Mouse (Mus musculus) ES-CJ7 (cell line): Measurements from ENCODE around the gene Afg3l1.
A peak's percentile ranks its signal among the peaks of the same experiment; 100 is the strongest.
"Not testable (repeated sequence)": the region's sequence is repeated elsewhere in the genome, so short reads cannot be mapped to it uniquely, and the experiment has no call there.

Experiments
- DNase-seq: peaks from one replicate; pipeline ENCODE4 v3.0.0; 2011; ENCODE audit warnings: low read depth, low spot score

The Afg3l1 gene

DNA sequence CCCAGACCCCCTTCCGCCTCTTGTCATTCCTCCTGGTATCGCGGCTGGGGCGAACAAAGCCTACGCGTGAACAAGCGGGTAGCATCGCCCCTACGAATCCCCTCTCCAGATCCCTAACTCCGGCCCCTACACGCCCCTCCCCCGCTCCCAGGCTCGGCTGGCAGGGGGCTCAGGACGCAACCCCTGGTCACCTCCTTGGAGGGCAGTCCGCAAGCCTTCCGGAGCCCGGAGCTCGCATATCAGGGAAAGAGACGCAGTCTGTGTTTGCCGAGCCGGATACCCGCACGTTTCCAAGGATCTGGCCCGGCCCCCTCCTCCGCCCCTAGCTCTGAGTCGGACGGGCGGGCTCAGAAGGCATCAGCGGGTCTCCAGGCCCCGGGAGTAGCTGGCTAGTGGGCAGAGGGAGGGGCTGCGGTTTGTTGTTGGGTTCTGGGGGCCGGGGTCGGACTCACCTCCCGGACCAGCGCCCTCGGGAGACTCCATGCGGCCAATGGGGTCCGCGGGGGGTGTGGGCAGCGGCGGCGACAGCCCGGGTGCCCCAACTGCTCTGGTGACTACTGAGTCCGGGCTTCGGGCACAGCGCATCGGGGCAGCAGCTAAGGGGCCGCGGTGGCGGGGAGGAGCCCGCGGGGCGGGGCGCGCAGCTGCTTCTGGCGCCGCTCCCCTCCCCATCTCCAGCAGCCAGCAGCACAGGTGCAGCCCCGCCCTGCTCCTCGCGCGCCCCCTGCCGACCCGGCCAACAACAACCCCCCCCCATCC is 37.3 kb downstream of the Afg3l1 start, which contains the start of gene Dbndd1:
Gene Dbndd1, minus strand, starts transcription at position 683 of the 759 bp plus-strand sequence.
- DNase-seq, result peak; percentile 82

DNA sequence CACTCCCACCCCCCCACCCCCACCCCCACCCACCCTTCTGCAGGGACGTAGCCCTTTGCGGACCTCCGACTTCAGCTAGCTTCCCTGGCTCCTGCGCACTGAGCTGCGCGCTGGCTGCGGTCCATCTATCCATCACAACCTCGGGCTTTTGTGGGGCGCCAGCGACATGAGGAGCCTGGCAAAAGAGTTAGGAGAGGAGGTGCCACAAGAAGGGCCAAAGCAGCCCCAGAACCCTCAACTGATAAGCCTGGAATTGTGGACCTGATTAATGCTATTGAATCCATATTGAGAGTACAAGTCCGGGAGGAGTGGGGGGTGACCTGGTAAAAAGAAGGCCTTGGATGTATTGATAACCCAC is 37.8 kb downstream of the Afg3l1 start:
- DNase-seq, result no peak

DNA sequence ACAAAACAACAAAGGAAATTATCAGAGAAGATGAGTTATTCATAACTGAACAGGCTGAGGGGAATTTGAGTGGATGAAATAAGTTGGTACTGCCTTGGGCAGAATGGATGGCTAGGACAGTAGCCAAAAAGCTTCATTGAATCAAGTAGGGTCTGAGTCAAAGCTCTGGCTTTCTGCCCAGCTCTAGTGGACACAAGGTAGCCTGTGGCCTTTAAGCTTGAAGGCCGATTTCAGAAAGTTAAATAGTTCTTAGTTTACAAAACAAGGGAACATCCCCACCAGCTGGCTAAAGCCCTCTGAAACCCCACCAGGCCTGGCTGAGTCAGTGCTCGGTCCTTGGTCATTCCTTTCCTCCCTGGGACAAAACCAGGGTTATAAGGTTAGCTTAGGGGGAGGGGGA is 38.9 kb downstream of the Afg3l1 start:
- DNase-seq, result no peak

DNA sequence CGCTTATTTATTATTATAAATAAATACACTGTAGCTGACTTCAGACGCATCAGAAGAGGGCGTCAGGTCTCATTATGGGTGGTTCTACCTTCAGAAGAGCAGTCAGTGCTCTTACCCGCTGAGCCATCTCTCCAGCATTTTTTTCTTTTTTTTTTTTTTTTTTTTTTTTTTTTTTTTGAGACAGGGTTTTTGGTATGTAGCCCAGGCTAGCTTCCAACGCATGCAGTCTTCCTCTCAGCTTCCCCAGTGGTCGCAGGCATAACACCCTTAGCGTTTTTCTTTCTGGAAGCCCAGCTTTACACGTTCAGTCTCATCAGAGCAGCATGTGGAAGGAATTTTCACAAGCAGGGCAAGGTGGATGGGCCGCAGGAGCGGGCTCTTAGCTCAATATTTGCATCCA is 40.5 kb downstream of the Afg3l1 start:
- DNase-seq, result no peak

DNA sequence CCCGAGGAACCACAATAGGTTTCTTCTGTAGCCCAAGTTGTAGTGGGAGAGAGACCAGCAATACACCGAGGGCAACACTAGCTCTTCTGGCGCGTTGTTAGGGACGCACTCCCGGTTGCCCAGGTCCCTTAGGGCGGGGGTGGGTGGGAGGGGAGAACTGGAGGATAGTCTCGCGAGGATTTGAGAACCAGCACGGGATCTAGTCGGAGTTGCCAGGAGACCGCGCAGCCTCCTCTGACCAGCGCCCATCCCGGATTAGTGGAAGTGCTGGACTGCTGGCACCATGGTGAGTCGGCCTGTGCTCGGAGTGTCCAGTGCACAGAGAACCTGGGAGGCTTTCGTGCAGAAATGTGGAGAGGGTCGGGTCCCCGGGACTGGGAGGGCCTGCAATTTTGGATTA is 41.0 kb downstream of the Afg3l1 start, which contains the start of gene Gas8:
Gene Gas8, plus strand, starts transcription at position 168 of the 400 bp plus-strand sequence.
- peak; percentile 97 for DNase-seq

DNA sequence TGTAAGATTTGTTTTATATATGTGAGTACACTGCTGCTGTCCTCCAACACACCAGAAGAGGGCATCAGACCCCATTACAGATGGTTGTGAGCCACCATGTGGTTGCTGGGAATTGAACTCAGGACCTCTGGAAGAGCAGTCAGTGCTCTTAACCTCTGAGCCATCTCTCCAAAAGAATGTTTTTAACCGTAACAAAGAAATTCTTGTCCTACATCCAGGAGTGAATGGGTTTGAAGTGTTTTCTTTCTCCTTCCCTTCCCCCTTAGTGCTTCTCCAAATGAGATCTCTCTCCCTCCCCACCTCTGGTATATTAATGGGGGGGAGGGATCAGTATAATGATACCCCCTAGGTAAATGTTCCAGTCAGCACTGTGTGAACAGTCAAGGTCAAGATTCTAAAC is 42.3 kb downstream of the Afg3l1 start:
- DNase-seq, result not testable (repeated sequence)

DNA sequence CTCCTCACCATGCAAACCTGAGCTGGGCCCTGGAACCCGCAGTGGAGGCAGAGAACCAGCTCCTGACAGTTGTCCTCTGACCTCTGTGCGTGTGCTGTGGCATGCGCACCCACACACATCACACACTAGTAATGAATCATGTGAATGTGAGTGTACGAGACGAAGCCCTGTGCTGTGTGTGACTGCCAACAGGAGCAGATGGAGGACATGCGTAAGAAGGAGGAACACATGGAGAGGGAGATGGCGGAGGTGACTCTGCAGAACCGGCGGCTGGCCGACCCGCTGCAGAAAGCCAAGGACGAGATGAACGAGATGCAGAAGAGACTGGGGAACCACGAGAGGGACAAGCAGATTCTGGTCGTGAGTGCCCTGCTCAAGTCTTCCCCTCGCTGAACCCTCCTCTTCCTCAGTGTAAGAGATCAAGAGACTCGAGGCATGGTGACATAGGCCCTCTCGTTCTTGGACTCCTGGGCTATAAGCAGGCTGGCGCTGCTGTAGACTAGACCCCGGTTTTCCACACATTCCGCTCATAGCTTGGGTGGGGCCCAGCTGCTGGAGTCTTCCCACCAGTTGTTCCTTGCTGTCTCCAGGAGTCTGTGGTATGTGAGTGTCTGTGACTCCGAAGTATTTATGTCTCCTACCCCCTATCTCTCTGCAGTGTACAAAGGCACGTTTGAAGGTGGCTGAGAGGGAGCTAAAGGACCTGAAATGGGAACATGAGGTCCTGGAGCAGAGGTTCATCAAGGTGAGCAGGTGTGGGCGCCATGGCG is 50.2 kb downstream of the Afg3l1 start:
- DNase-seq, result no peak

DNA sequence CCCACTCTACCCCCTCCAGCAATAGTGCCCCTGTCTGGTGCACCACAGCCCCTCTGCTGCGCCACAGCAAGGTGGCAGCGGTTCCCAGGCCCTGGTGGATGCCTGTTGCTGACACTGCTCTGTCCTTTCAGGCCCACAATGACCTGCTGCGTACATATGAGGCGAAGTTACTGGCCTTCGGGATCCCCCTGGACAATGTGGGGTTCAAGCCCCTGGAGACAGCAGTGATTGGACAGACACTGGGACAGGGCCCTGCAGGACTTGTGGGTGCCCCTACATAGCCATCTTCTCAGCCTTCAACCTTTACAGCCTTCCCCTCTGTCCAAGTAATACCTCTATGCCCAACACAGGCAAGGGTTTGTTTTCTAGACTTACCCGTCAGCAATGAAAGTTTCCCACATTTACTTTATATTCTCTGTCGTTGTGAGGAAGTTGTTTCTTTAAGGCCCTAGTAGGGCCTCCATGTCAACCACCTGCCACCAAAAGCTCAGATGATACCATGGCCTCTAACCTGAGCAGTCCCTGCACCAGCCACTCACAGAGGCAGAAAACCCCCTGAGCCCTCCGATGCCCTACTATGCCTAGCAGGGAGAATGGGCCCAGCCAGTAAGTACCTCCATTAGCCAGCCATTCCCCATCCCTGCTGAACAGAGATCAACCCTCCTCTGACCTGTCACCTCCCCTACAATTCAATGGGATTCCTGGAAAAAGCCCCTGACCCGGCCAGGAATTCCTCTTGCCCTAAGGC is 58.7 kb downstream of the Afg3l1 start:
- no peak for DNase-seq

DNA sequence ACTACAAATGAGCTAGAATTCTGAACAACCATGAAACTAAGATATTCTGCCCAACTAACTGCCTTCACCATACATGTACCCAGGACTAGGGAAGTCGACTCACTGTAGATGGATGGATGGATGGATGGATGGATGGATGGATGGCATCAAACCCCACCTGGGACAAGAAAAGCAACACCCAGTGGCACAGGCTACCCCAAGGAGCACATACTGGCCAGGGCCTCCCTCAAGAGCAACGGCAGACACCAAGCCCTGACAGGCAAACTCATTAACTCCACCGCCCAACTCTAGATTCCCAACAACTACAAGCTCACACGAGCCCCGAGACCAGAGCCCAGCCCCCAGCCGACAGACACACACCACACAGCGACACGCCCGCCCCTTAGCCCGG is 59.3 kb downstream of the Afg3l1 start:
- no peak for DNase-seq

DNA sequence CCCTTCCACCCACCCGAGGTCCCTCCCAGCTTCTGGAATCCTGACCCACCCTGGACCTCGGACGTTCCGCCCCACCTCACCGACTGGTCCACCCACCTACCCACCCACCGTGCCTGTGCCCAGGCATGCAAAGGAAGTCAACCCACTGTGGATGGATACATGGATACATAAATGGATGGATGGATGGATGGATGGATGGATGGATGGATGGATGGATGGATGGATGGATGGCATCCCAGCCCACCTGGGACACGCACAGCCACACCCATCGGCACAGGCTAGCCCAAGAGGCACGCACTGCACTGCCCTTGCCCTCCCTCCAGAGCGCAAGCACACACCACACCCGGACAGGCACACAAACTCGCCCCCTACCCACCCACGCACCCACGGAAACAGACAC is 59.9 kb downstream of the Afg3l1 start:
- DNase-seq, result not testable (repeated sequence)
